Mouse (Mus musculus) thymus, postnatal 10 days (tissue): ENCODE data around the gene Clpp.

Source experiments
- DNase-seq, 2 experiments: peaks; one replicate each; pipeline ENCODE4 v3.0.0; 2021; ENCODE audit warnings: low spot score in 2 of 2

Gene Clpp

GRCm38 (mm10) chr17:56990115-56990746 is at the start of gene Clpp:
TSS of gene Clpp (plus strand) at chr17:56990305.
- peak; percentile 92 to 93 for DNase-seq

DNA sequence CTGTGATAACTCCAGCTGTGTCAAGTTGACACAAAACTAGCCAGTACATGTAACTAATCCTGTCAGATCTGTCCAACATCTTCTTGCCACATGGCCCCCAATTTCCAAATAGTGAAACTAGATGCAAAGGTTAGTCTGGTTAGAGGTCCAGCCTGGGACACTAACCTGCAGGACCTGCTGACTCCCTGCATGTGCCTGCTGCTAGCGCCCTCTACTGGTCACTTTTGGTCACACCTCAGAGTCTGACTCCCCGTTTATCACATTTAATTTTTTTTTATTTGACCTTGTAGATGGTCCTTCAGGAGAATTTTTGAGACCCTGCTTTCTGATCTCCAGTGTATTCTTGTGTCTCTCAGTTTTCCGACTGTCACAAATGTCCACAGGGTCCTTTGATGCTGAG is 39.2 kb upstream of the Clpp start:
- DNase-seq: peak in 1 of 2 experiments; percentile 75

GRCm38 (mm10) chr17:56952639-56953038 is 37.5 kb upstream of the Clpp start:
- DNase-seq: no peak

GRCm38 (mm10) chr17:56954871-56955270 is 35.2 kb upstream of the Clpp start:
- no peak for DNase-seq

GRCm38 (mm10) chr17:56957763-56958429 is 32.2 kb upstream of the Clpp start:
- DNase-seq: peak in 1 of 2 experiments; percentile 13

GRCm38 (mm10) chr17:56958667-56959066 is 31.4 kb upstream of the Clpp start:
- no peak for DNase-seq

GRCm38 (mm10) chr17:56961880-56962279 is 28.2 kb upstream of the Clpp start:
- no peak for DNase-seq

GRCm38 (mm10) chr17:56962642-56963405 is 27.3 kb upstream of the Clpp start:
- no peak for DNase-seq

DNA sequence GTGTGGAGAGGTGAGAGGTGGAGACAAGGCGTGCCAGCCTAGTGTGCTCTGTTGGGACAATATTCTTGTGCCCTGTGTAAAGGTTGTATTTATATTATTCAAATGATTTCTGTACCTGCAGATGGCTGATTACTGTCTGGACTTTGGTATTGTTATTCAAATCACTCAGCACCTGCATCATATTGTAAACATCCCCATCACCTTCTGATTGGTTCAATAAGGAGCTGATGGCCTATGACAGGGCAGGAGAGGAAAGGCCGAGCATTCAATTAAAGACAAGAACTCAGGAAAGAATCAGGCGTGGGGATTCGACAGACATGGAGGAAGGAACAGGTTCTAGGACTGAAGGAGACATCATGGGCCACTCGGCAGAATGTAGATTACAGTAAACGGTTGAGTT is 26.5 kb upstream of the Clpp start:
- DNase-seq: no peak

- DNase-seq: no peak
Measured at GRCm38 (mm10) chr17:56969321-56969720, 20.8 kb upstream of the Clpp start.

- DNase-seq: no peak
Measured at GRCm38 (mm10) chr17:56970081-56970480, 20.0 kb upstream of the Clpp start.

DNA sequence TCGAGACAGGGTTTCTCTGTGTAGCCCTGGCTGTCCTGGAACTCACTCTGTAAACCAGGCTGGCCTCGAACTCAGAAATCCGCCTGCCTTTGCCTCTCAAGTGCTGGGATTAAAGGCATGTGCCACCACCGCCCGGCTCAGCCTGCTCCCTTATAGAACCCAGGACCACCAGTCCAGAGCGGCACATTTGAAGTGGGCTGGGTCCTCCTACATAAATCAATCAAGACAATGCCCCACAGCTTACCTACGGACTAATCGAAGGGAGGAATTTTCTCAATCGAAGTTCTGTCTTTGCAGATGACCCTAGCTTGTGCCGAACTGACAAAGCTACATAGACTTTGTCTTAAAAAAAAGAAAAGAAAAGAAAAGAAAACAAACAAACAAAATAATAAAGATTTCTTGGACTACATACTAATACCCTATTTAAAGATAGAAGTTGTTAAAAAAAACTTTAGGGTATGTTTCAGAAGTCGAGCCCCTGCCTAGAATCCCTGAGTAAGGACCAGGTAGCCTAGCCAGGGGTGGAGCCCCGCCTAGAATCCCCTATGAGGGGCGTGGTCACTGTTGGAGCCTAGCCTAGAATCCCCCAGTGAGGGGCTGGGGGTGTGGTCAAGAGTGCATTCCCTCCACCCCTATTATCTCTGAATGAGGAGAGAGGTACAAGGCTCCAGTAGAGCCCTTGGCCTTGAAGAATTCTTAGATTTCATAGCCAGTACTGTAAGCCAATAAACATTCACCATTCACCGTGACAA is 16.0 kb upstream of the Clpp start:
- no peak for DNase-seq

DNA sequence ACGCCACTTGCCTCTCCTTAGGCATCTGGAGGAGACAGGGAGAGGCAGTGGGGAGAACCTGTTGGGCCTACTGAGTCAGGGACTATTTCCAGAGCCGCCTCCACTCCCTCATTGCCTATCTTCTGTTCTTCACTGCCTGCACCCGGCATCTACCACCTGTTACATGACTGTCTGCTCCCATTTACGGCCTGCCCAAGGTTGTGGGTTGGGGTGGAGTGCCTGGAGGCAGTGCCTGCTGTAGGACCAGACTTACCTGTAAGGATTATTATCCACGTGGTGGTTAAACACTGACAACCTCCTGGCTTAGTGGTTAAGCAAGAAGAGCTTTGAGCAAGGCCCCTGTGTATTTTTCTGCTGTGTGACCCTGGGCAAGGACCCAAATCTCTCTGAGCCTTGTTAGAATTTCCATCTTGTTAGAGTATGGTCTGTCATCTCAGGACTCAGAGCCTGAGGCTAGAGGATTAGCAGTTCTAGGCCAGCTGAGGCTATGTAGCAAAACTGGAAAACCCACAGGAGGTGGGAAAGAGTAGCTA is 15.3 kb upstream of the Clpp start:
- DNase-seq: no peak

DNA sequence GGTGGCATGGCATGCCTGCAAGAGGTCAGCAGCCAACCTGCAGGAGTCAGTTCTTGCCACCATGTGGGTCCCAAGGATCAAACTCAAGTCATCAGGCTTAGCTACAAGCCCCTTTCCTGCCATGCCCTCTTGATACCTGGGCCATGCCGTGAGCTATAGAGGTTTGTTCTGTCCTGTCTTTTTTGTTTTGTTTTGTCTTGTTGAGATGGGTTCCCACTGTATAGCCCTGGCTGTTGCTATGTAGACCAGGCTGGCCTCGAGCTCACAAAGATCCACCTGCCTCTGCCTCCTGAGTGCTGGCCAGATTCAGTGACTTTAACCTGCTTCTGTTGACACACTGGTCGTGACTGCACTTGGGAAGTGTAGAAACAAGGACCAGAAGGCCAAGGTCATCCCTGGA is 14.7 kb upstream of the Clpp start:
- DNase-seq: no peak

- no peak for DNase-seq
Measured at GRCm38 (mm10) chr17:56976531-56977390, 13.3 kb upstream of the Clpp start.

DNA sequence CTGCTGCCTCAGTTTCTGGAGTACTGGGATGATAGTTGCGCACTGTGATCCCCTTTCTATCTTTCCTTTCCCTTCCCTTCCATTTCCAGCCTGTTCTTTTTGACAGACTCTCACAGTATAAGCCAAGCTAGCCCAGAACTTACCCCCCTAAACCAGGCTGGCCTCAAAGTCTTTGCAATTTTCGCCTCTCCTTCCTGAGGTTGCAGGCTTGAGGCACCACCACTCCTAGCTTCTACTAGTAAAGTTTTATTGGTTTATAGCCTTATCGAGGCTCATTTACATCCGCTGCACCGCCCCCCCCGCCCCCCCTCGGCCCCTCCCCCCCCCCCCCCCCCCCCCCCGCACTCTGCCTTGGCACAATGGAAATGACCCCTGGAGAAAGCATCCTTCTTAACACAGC is 10.6 kb upstream of the Clpp start:
- no peak for DNase-seq

DNA sequence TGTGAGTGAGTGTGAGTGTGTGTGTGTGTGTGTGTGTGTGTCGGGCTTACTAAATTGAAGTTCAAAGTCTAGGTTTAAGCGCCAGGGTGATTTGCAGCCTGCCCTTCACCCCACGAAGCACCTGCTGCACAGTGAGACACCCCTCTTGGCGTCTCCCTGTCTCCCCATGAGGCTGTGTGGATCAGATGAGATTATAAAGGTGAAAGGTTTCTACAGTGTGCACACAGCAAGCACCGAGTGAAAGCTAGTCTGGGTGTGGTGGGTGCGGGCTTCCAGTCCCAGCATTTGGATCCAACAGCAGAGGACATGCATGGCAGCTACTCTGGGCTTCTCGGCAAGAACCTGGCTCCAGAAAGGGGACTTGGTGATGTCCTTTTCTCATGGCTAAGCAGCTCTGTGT is 9.1 kb upstream of the Clpp start:
- DNase-seq: no peak

DNA sequence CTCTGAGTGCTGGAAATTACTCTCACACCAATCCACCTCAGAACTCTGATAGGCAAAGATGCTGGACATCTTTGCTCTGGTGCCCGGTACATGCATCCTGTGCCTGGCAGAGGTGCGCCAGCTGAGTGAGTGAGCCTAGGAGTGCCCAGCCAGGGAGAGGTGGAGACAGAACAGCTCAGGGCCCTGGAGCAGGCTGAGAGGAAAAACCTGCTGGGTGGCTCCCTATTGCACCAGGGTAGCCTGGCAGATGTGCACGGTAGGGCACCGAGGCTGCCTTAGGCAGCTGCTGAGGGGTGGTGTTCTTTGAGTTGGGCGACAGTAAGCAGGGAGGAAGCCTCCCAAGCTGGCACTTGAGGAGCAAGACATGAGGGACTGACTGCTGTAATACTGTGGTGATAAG is 8.1 kb upstream of the Clpp start, which contains the start of gene Acer1:
Acer1 (minus strand) TSS at position 114 of the 400 bp plus-strand sequence.
- no peak for DNase-seq

DNA sequence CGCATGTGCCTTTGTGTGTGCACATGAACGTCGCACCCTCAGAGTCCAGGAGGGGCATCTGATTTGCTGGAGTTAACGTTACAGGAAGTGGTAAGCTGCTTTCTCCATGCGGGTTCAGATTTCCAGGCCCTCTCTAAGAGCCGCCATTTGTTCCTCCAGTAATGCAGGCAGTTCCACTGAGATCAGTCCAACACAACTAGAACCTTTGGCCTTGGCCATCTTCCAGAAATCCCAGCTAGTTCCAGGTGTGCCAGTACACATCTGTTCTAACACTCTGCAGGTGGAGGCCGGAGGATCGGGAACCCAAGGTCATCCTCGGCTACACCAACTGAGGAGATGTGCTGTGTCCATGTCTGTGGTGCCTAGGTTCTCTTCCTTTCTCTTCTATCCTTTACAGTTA is 5.2 kb upstream of the Clpp start:
- DNase-seq: no peak

GRCm38 (mm10) chr17:56985656-56986055 is 4.4 kb upstream of the Clpp start:
- no peak for DNase-seq
